Mouse (Mus musculus) erythroblast, embryonic 14.5 days (primary cell): ENCODE results near the gene Slc41a1. TPM values are rescaled to one million over a fixed set of nuclear protein-coding genes. Genes with fewer than 3 reads are reported as not detected.

ENCODE experiments used
- H3K27me3 ChIP-seq: 2 replicates; pipeline ENCODE4 v1.6.1; 2012; ENCODE audit warnings: inconsistent platforms; ENCODE audit not compliant: control insufficient read depth
- H3K36me3 ChIP-seq: 2 replicates; pipeline ENCODE4 v1.6.1; 2012; ENCODE audit warnings: mild to moderate bottlenecking, inconsistent platforms; ENCODE audit not compliant: control insufficient read depth
- H3K4me1 ChIP-seq: 2 replicates; pipeline ENCODE4 v1.6.1; 2012; ENCODE audit warnings: inconsistent platforms; ENCODE audit not compliant: control insufficient read depth
- H3K4me3 ChIP-seq: replicated peaks from 2 replicates; pipeline ENCODE3; 2012; ENCODE audit warnings: moderate library complexity, mild to moderate bottlenecking, inconsistent platforms
- H3K9me3 ChIP-seq: 2 replicates; pipeline ENCODE4 v1.6.1; 2012; ENCODE audit warnings: low read length, inconsistent platforms, mixed read lengths; ENCODE audit not compliant: control insufficient read depth
- GATA1 ChIP-seq: IDR thresholded peaks from 2 replicates; pipeline ENCODE4 v1.6.1; 2012; ENCODE audit warnings: low read length, inconsistent platforms, mixed read lengths
- TAL1 ChIP-seq: IDR thresholded peaks from 3 replicates; pipeline ENCODE4 v1.6.1; 2012; ENCODE audit warnings: low read length, inconsistent platforms, mixed read lengths
- polyA plus RNA-seq: library from polyadenylated mRNA; stranded (reverse); fragments of >175 nt; gene quantifications from 2 replicates; pipeline ENCODE4 v1.2.3, GENCODE M21; 2012

The Slc41a1 gene
- polyA plus RNA-seq, 1 experiment: 0.17 TPM

DNA sequence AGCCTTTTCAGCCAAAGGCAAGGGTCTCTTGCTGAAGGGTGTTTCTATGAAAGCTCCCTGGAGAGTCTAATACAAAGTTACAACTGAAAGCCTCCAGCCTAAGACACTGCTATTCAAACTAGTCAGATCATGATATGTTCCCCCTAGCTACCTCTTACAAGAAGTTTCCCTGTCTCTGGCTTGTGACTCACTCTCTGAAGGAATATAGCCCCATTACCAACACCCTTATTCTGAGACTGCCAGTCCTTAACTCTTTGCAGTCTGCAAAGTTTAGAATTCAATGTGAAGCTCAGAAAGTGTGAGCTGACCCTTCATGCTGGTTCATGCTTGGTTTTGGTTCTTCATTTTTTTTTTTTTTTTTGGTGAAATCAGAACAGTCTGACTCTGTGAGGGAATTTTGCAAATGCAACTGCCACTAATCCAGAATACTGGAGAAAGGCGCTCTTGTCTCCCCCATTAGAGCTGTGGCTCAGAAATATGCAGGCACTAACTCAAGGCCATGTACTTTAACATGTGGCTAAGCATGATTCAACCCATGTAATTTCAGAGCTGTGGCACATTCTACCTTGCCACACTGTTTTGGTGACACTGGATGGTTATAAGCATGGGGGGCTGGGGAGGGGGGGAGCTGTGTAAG lies 4.3 kb upstream of the Slc41a1 start:
- H3K36me3 ChIP-seq: no peaks in the 10 kb centered on the region
- H3K27me3 ChIP-seq: peaks cover 14% of the 10 kb centered on the region
- TF ChIP-seq GATA1: no peak
- no peak for TF ChIP-seq TAL1
- peaks cover 11% of the 10 kb centered on the region for H3K4me1 ChIP-seq
- H3K4me3 ChIP-seq: no peak overlapping the region
- no peaks in the 10 kb centered on the region for H3K9me3 ChIP-seq

DNA sequence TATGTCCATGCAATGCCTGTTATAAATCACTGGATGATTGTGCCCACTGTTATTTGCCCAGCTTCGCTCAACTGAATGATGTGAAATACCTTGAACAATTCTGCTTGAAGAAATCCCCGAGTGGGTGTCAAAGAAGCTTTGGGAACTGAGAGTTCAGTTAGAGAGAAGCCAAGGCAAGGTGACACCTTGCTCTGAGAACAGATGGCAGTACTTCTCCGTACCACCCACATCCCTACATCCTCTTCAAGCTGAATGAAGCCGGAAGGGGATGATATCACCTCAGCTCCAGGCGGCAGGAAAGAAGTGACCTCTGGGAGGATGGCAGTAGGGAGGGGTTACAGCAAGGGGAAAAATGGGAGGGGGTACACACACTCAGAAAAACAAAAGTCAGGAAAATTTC lies 3.7 kb upstream of the Slc41a1 start:
- Histone ChIP-seq H3K4me1 (peaks cover 17% of the 10 kb centered on the region), H3K4me3 (no peak overlapping the region), H3K9me3 (no peaks in the 10 kb centered on the region), H3K36me3 (no peaks in the 10 kb centered on the region), H3K27me3 (peaks cover 11% of the 10 kb centered on the region)
- TF ChIP-seq TAL1 (no peak), GATA1 (no peak)

DNA sequence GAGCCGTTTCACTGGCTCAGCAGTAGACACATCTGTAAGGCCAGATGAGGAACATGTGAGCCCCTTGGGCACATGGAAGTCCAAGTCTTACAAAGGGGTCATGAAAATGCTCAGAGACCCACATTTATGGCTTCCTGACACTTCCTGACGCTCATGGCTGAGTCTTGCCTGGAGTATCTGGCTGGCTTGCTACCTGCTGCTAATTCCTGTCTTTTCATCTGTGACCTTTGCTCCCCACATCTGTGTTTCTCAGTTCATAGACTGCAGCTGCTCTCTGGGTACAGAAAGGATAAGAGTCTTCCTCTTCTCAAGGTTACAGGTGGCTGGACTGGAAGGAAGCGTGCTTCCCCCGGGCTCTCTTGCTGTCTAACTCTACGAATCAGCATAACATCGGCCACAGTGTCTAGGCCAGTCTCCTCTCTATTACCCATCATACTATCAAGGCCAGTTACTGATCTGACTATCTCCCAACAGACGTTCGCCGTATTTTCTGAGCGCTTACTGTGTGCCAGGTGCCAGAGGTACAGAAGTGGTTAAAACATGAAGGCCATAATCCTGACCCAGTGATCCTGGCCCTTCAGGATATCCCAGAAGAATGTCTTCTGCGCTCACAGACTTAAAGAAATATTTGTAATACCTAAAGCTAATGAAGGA lies 2.6 kb upstream of the Slc41a1 start:
- no peak overlapping the region for H3K4me3 ChIP-seq
- peaks cover 11% of the 10 kb centered on the region for H3K27me3 ChIP-seq
- no peaks in the 10 kb centered on the region for H3K36me3 ChIP-seq
- no peaks in the 10 kb centered on the region for H3K9me3 ChIP-seq
- H3K4me1 ChIP-seq: peaks cover 24% of the 10 kb centered on the region
- no peak for TF ChIP-seq TAL1
- no peak for TF ChIP-seq GATA1

DNA sequence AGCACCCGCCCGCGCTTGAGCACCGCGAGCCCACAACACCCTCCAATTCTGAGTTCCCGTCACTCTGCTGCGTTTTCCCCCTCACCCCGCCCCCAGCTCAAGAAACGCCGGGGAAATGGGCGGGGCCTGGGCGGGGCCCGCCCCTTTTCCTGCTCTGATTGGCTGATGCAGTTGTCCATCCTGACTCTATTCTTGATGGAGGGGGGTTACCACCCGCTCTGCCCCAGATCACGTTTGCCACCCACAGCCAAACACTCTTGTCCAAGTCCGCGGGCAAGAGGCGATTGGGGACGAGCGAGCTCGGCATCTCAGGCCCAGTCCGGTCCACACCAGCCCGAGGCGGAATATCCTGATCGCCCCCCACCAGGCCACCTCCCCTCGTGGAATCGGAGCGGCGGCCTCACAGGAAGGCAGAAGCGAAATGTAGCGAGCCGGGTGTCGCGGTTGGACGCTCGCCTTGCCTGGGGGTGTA lies 530 bp downstream of the Slc41a1 start:
- no peak for TF ChIP-seq GATA1
- TF ChIP-seq TAL1: no peak
- Histone ChIP-seq H3K4me1 (peaks cover 24% of the 10 kb centered on the region), H3K27me3 (peaks cover 11% of the 10 kb centered on the region), H3K36me3 (no peaks in the 10 kb centered on the region; the same call in 1 of the 2 replicates), H3K9me3 (no peaks in the 10 kb centered on the region), H3K4me3 (peak overlapping the region; percentile 82)

DNA sequence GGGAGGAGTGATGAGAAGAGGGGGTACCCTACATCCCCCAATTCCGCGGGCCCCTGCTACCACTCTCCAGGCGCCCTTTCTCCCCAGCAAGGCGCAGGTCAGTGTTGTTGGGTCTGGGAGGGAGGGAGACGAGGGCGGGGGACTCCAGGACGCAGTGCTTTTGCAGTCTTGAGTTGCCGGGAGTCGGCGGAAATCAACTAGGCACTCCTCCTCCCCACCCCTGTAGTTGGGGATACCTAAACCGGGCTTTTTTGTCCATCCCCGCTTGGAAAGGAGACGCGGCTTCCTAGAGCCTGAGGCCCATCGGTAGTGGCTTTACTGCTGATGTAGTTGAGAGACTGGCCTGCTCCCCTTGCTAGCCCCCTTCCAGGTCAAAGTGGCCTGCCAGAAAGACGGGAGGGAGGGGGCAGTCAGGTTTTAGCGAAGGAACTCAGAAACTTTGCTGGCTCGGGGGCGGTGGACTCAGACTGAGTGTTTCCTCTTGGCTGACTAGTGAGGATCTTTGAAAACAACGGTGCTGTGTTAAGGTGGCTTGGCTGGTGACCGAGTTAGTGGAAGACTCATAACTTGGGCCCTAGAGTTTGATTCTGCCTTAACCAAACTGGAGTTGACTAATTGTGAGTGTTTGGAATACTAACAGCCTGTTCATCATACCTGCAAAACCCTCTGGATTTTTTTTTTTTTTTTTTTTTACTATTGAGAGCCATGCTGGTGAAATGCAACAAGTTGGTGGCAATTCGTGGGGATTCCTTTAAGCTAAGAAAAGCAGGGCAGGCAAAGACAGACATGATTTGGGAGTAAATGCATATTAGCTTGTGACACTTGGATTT lies 1.2 kb downstream of the Slc41a1 start:
- Histone ChIP-seq H3K4me1 (peaks cover 24% of the 10 kb centered on the region), H3K27me3 (peaks cover 11% of the 10 kb centered on the region), H3K36me3 (no peaks in the 10 kb centered on the region; the same call in 1 of the 2 replicates), H3K9me3 (no peaks in the 10 kb centered on the region), H3K4me3 (peak overlapping the region; percentile 82)
- TF ChIP-seq TAL1 (no peak), GATA1 (no peak)

DNA sequence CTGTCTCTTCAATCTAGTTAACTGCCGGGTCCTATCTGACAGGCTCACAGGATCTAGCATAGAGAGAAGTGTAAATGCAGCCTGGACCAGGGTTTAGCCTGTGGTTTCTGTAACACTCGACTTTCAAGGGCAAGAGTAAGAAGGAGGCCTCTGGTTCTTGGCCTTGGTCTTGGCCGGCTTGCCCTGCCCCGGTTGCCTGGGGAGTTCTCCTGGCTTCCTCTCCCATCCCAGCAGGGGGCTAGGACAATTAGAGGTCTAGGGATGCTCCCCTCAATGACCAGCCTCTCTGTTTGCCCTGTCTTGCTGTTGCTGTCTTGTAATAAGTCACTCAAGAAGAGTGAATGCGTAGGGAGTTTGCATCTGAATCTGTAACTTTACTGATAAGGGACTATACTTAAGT lies 2.0 kb downstream of the Slc41a1 start:
- no peak overlapping the region for H3K4me3 ChIP-seq

DNA sequence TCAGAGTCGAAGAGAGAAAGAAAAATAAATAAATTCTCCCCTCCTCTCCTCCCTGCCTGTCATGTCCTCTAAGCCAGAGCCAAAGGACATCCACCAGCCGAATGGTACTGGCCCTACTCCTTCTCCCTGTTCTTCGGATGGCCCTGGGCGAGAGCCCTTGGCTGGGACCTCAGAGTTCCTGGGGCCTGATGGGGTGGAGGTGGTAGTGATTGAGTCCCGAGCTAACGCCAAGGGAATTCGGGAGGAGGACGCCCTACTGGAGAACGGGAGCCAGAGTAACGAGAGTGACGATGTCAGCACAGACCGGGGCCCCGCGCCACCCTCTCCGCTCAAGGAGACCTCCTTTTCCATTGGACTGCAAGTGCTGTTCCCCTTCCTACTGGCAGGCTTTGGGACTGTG lies 3.3 kb downstream of the Slc41a1 start:
- Histone ChIP-seq H3K9me3 (no peaks in the 10 kb centered on the region), H3K27me3 (peaks cover 11% of the 10 kb centered on the region), H3K36me3 (no peaks in the 10 kb centered on the region; the same call in 1 of the 2 replicates), H3K4me1 (peaks cover 24% of the 10 kb centered on the region), H3K4me3 (no peak overlapping the region)
- no peak for TF ChIP-seq TAL1

More for the DNA sequence above, 2.0 kb downstream of the Slc41a1 start:
- Histone ChIP-seq H3K4me1 (peaks cover 24% of the 10 kb centered on the region), H3K36me3 (no peaks in the 10 kb centered on the region; the same call in 1 of the 2 replicates), H3K9me3 (no peaks in the 10 kb centered on the region), H3K27me3 (peaks cover 11% of the 10 kb centered on the region)
- TF ChIP-seq GATA1 (no peak), TAL1 (no peak)

DNA sequence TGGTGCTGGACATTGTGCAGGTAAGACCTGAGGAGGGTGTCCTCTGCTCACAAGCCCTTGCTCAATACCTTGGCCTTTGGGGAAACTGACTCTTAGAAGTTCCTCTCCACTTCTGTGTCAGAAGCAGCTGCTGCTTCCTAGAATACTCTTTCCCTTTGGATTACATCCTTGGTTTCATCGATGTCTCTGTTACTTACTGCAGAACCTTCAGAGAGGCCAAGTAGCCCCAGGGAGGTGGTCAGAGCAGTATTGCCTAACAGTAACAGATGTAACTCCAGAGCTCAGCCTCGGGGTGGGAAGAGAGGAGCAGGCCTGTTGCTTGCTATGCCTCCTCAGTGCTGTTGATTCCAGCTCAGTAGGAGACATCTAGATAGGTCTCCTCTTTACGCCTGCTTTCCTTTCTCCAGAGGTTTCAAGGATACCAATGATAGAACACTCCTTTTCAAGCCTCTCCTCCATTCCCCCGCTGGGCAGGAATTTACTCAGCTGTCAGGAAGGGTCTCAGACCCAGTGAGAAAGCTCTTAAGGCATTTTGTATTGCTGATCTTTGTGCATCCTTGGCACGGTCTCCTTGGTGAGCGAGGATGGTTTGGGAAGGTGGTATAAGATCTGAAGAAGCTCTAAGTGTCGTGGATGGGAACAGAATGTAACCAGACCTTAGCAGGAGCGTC lies 3.8 kb downstream of the Slc41a1 start:
- no peaks in the 10 kb centered on the region; the same call in 1 of the 2 replicates for H3K36me3 ChIP-seq
- TF ChIP-seq TAL1: no peak
- no peak for TF ChIP-seq GATA1
- H3K27me3 ChIP-seq: peaks cover 9% of the 10 kb centered on the region
- no peaks in the 10 kb centered on the region for H3K9me3 ChIP-seq
- H3K4me1 ChIP-seq: peaks cover 24% of the 10 kb centered on the region
- no peak overlapping the region for H3K4me3 ChIP-seq
